Mouse (Mus musculus) left cerebral cortex, adult 2 months (tissue): ENCODE results near the gene Ubl4b. TPM values are rescaled to one million over a fixed set of nuclear protein-coding genes. Genes with fewer than 3 reads are reported as not detected.
A peak's percentile ranks its signal among the peaks of the same experiment; 100 is the strongest.

Experiments
- DNase-seq, 2 experiments: peaks; one replicate each; pipeline ENCODE4 v3.0.0; 2021 to 2022; ENCODE audit warnings: low spot score in 2 of 2, mixed read lengths in 1 of 2; ENCODE audit errors: extremely low spot score in 1 of 2
- H3K27ac ChIP-seq: fragments of 200-600 bp; 2 replicates; pipeline ENCODE4 v1.8.1; 2022
- H3K4me3 ChIP-seq: fragments of 200-600 bp; 2 replicates; pipeline ENCODE4 v1.8.1; 2022
- CTCF ChIP-seq: fragments of 200-600 bp; IDR thresholded peaks from 2 replicates; pipeline ENCODE4 v1.8.1; 2022; ENCODE audit warnings: antibody characterized with exemption, mild to moderate bottlenecking, moderate library complexity
- intact Hi-C: fragments of 180-260 bp; cut with DNase I; formaldehyde crosslinking; loops from one replicate; pipeline ENCODE4 v1.15.1; 2025
- long read RNA-seq, 2 experiments: library from polyadenylated mRNA; stranded (forward); transcript quantifications; one replicate each; pipeline ENCODE4 v2.0.0; 2021; ENCODE audit warnings: borderline mapping rate in 2 of 2
- total RNA-seq, 2 experiments: library from RNA; stranded (reverse); gene quantifications; 2 replicates each; pipeline ENCODE4 v1.2.3; 2021

The Ubl4b gene
- under 1 TPM in 1 of 2 experiments, not detected in 1; 0.33 TPM for total RNA-seq
- long read RNA-seq, experiment 1, result 0 reads
- long read RNA-seq, experiment 2, result 0 reads

DNA sequence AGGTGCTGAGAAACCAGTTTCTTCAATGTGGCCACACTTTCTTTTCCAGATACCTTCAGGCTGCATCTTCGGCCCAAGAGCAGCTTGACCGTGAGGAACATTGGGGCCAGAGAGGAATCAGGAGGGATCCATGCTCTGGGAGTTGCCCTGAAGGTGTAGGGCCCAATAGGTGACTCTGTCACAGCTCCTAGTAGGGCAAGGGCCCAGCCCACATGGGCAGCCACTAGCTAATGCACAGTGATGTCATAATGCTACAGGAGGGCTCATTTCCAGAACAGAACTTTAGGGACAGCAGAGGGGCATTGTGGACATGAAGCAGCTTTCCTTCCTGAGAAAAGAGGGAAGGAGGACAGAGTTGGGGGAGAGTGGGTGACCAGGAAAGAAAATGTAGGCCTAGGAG lies at the start of gene Ubl4b:
TSS of gene Ubl4b (minus strand) at position 232 of the 400 bp plus-strand sequence.
- intact Hi-C loops, result loop anchor here (2.0 kb wide), 1 partner anchor 60 kb away; no protein-coding TSS in a partner anchor

DNA sequence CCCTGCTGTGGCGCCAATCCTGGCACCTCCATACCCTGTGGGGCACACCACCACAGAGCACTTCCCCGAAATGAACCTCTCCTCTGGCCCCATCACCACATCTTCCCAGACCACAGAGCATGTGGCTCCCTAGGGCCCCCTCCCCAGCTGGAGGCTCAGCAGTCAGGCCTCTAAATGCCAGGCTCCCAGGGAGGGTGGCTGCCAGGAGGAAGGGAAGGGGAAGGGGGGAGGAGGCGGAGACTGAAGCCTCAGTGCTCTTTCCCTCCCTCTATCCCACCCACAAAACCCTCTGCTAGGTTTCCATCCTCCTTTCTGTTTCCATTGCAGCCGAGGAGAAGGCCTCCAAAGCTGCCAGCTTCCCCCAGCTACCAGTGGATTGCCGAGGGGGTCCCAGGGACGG lies 45.3 kb upstream of the Ubl4b start:
- no peak overlapping the region for H3K4me3 ChIP-seq
- no peak for TF ChIP-seq CTCF
- intact Hi-C loops, result loop anchor here (10.0 kb wide), 1 partner anchor 365 kb away; the partner anchor contains the start of genes A630076J17Rik and Prok1
- no peak for DNase-seq
- no peak overlapping the region for H3K27ac ChIP-seq

More for the DNA sequence above, at the start of gene Ubl4b:
- TF ChIP-seq CTCF, result no peak
- DNase-seq, result no peak
- no peak within 1 kb of the TSS for H3K4me3 ChIP-seq
- no peak within 1 kb of the TSS for H3K27ac ChIP-seq

- intact Hi-C loops, result no loop called here
- Histone ChIP-seq H3K27ac (no peak overlapping the region), H3K4me3 (no peak overlapping the region)
- DNase-seq, result no peak
- TF ChIP-seq CTCF, result no peak
These were observed 42.9 kb upstream of the Ubl4b start for GRCm38 (mm10) chr3:107597586-107598389.

GRCm38 (mm10) chr3:107597134-107597533 lies 42.3 kb upstream of the Ubl4b start:
- no peak for DNase-seq
- Histone ChIP-seq H3K4me3 (no peak overlapping the region), H3K27ac (no peak overlapping the region)
- intact Hi-C loops, result no loop called here
- TF ChIP-seq CTCF, result no peak

- no peak for TF ChIP-seq CTCF
- intact Hi-C loops, result no loop called here
- Histone ChIP-seq H3K27ac (no peak overlapping the region), H3K4me3 (no peak overlapping the region)
- DNase-seq, result no peak
These were observed 41.7 kb upstream of the Ubl4b start for GRCm38 (mm10) chr3:107596559-107596958.

DNA sequence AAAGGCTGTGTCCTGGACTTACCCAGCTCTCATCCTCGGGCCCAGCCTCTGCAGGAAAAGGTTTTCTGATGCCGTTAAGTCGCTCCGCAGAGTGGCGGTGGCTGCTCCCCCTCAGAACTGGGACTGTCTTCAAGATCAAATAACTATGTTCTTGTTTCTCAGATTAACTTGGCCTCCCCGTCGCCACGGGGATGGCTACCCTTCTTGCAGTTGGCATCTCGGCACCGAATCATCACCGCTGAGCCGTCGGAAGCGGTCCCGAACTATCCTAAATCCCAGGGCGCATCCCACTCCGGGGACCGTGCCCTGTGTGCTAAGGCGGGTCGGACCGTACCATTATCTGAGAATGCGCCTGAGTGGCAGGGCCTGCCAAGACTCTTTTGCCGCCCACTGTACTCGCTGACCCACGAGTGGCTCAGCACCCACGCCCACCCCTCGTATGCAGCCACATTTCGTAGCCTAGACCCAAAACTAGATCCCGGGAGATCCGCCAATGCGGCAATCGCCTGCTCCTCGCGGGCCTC lies 41.1 kb upstream of the Ubl4b start:
- Histone ChIP-seq H3K4me3 (no peak overlapping the region), H3K27ac (no peak overlapping the region; the same call in 1 of the 2 replicates)
- intact Hi-C loops, result no loop called here
- TF ChIP-seq CTCF, result no peak
- DNase-seq, result no peak

DNA sequence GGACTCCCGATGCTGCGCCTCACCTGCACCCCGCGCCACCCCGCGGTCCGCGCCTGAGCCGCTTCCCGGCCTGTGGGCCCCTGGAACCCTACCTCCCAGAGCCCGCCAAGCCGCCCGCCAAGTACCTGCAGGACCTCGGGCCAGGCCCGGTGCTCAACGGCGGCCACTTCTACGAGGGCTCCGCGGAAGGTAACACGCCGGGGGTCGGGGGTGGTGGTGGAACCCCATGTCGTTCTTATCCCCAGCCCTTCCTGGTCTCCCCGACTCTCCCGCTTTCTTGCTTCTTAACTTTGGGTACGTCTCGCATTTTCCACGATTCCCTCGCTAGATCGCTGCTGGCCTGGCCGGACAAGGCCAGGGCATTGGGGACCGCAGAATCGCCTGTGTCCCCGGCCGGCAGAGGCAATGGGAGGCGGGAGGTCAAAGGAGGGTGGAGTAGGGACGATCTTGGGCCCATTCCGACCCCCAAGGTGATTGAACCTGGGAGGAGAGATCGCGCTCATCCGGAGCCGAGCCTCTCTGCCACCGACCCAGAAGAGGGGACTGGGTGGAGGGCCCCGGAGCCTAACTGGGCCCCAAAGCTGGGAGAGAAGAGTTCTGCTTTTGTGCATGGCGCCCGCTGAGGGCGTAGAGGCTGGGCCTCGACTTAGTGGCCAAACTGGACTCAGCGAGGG lies 40.5 kb upstream of the Ubl4b start:
- intact Hi-C loops, result no loop called here
- no peak for TF ChIP-seq CTCF
- H3K27ac ChIP-seq, result no peak overlapping the region; the same call in 1 of the 2 replicates
- peak overlapping the region; percentile 31 for H3K4me3 ChIP-seq
- DNase-seq, result no peak

GRCm38 (mm10) chr3:107594662-107595263 lies 39.9 kb upstream of the Ubl4b start, which contains the start of gene Alx3:
Gene Alx3 (plus strand): TSS chr3:107595031.
- Histone ChIP-seq H3K4me3 (peak within 1 kb of the TSS; percentile 31), H3K27ac (no peak within 1 kb of the TSS; the same call in 1 of the 2 replicates)
- DNase-seq, result no peak
- TF ChIP-seq CTCF, result no peak
- intact Hi-C loops, result no loop called here

DNA sequence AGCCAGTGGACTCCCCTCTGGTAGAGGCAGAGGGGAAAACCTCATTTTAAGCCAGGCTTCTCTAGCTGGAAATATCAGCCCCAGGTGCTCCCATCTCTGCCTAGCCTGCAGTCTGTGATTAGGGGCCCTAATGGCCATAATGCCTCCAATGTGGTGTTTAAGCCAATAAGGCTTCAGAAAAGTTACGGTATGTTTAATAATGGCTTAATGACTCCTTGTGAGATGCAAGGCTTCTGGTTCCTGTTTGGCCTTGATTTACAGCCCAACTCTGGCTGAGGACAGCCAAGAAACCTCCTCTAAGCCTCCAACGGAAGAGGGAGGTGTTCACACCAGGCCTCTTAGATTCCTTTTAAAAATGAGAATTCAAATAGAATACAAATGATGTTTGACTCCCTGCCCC lies 38.8 kb upstream of the Ubl4b start:
- intact Hi-C loops, result no loop called here

DNA sequence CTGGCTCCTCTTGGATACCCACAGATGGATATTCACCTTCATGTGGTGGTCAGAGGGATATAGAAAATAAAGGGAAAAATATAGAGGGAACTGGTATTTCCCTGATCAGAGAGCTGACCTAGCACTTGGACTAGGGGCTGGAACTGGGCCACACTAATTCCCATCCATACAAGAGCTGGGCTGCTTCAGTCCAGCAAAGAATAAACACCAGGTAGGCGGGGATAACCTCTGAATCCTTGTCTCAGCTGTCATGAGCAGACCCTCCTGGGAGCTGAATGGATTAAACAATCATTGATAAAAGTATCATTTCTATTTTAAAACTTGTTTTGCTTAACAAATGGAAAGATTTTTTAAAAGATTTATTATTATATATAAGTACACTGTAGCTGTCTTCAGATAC lies 36.7 kb upstream of the Ubl4b start:
- no peak overlapping the region for H3K4me3 ChIP-seq
- intact Hi-C loops, result no loop called here
- no peak for DNase-seq
- H3K27ac ChIP-seq, result no peak overlapping the region
- TF ChIP-seq CTCF, result no peak

More for the DNA sequence above, 38.8 kb upstream of the Ubl4b start:
- no peak for TF ChIP-seq CTCF
- DNase-seq, result no peak
- Histone ChIP-seq H3K27ac (no peak overlapping the region), H3K4me3 (no peak overlapping the region)

- intact Hi-C loops, result no loop called here
- Histone ChIP-seq H3K4me3 (no peak overlapping the region), H3K27ac (no peak overlapping the region)
- no peak for TF ChIP-seq CTCF
- no peak for DNase-seq
These were observed 31.6 kb upstream of the Ubl4b start for GRCm38 (mm10) chr3:107586504-107586903.

- intact Hi-C loops, result no loop called here
- no peak for DNase-seq
- TF ChIP-seq CTCF, result no peak
- Histone ChIP-seq H3K27ac (no peak overlapping the region), H3K4me3 (no peak overlapping the region)
These were observed 29.0 kb upstream of the Ubl4b start for GRCm38 (mm10) chr3:107583893-107584292.
